Mouse (Mus musculus): ENCODE measurements around the gene BC025920.

DNA sequence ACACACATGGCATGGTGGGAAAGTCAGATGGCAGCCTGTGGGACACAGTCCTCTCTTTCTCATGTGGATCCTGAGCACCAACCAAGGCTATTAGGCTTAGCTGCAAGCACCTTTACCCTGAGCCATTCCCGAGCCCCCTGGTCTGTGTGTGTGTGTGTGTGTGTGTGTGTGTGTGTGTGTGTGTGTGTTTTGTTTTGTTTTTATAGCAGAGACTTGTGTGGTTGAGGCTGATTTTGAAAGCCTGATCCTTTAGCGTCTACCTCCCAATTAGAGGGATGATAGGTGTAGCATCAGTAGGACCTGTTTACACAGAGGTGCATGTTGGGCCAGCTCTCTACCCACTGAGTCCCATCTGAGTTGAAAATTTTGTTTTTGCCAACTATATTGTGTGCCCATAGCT, 38.1 kb downstream of the BC025920 start:
- TF ChIP-seq CTCF (IDR thresholded peaks at IDR 0.05; ENCODE audit: extremely low read depth, insufficient read depth, low read length) (no peak), POLR2A (IDR thresholded peaks at IDR 0.05; ENCODE audit: extremely low read depth, insufficient read depth, low read length) (no peak)

Measured in cortical plate, adult 2 months (tissue).